Mouse (Mus musculus) cerebellum, adult 2 months (tissue): ENCODE measurements at regions not wholly inside any gene's neighbourhood (a gene's known extent, or its start where the extent isn't known, plus 50 kb on each side); places are given as distances from the start of the nearest gene placed in this dataset.

Experiments used
- CTCF ChIP-seq: fragments of 200-500 bp; IDR thresholded peaks from 2 replicates; pipeline ENCODE4 v1.5.1; 2011; ENCODE audit warnings: low read depth, mild to moderate bottlenecking, control low read depth, low read length, moderate library complexity, borderline replicate concordance; ENCODE audit not compliant: insufficient read depth
- POLR2A ChIP-seq: fragments of 200-500 bp; IDR thresholded peaks from 2 replicates; pipeline ENCODE4 v1.6.1; 2011; ENCODE audit warnings: low read length, control low read depth, borderline replicate concordance; ENCODE audit not compliant: insufficient read depth

- TF ChIP-seq CTCF (no peak), POLR2A (no peak)
Observed at GRCm38 (mm10) chr3:104586342-104587175, 51.9 kb upstream of the Slc16a1 start.
